Mouse (Mus musculus) heart, postnatal 0 days (tissue): ENCODE results near the gene Pim3. TPM values are rescaled to one million over a fixed set of nuclear protein-coding genes. Genes with fewer than 3 reads are reported as not detected.
A peak's percentile ranks its signal among the peaks of the same experiment; 100 is the strongest.

Experiments
- ATAC-seq: fragments of 200-750 bp; cut with Nextera tagmentation; 2 replicates; pipeline ENCODE4 v1.8.0; 2017; ENCODE audit warnings: low read depth, moderate number of reproducible peaks, moderate library complexity; ENCODE audit not compliant: insufficient read depth
- DNase-seq: peaks from one replicate; pipeline ENCODE4 v3.0.0-alpha.2; 2016; ENCODE audit warnings: low spot score
- H3K27ac ChIP-seq: fragments of 300-500 bp; sonication (generic); 2 replicates; pipeline ENCODE4 v1.5.1; 2014; ENCODE audit warnings: low read depth, mild to moderate bottlenecking
- H3K27me3 ChIP-seq: fragments of 300-500 bp; sonication (generic); 2 replicates; pipeline ENCODE4 v1.6.1; 2014; ENCODE audit warnings: low read length, mixed read lengths; ENCODE audit not compliant: control insufficient read depth, insufficient read depth
- H3K36me3 ChIP-seq: fragments of 300-500 bp; sonication (generic); replicated peaks from 2 replicates; pipeline ENCODE4 v1.6.1; 2014; ENCODE audit warnings: low read length, mixed read lengths; ENCODE audit not compliant: control insufficient read depth, insufficient read depth
- H3K4me1 ChIP-seq: fragments of 300-500 bp; sonication (generic); 2 replicates; pipeline ENCODE4 v1.6.1; 2014; ENCODE audit warnings: antibody characterized with exemption; ENCODE audit not compliant: control insufficient read depth, insufficient read depth
- H3K4me2 ChIP-seq: fragments of 300-500 bp; sonication (generic); 2 replicates; pipeline ENCODE4 v1.6.1; 2014; ENCODE audit warnings: low read depth, mild to moderate bottlenecking, low read length, moderate library complexity
- H3K4me3 ChIP-seq: fragments of 300-500 bp; sonication (generic); 2 replicates; pipeline ENCODE4 v1.5.1; 2014; ENCODE audit warnings: low read depth, low read length
- H3K9ac ChIP-seq: fragments of 300-500 bp; sonication (generic); replicated peaks from 2 replicates; pipeline ENCODE4 v1.6.1; 2014; ENCODE audit warnings: low read depth, low read length, mixed read lengths
- H3K9me3 ChIP-seq: fragments of 300-500 bp; sonication (generic); replicated peaks from 2 replicates; pipeline ENCODE4 v1.6.1; 2016; ENCODE audit warnings: low read length; ENCODE audit not compliant: control insufficient read depth
- CTCF ChIP-seq: IDR thresholded peaks from 2 replicates; pipeline ENCODE4 v1.5.1; 2016; ENCODE audit warnings: antibody characterized with exemption, control low read depth, low read depth
- EP300 ChIP-seq: IDR thresholded peaks from 2 replicates; pipeline ENCODE4 v1.6.1; 2016; ENCODE audit warnings: antibody characterized with exemption, low read depth
- WGBS: fragments of 180-500 bp; shearing (Covaris S2); extraction: QIAGEN DNeasy Blood & Tissue Kit; methylation state at CpG from one replicate; pipeline ENCODE4 v1.1.7; 2014; 5-methylcytosine and 5-hydroxymethylcytosine counted together
- polyA plus RNA-seq: library from polyadenylated mRNA; unstranded; fragments of >200 nt; fragmentation: Nextera tagmentation; extraction: Ambion mirVana; gene quantifications from 2 replicates; pipeline ENCODE4 v1.2.1, GENCODE M21; 2015
- total RNA-seq: library from RNA; depleted of rRNA; stranded (reverse); fragments of >200 nt; gene quantifications from 2 replicates; pipeline ENCODE4 v1.2.3, GENCODE M21; 2014; ENCODE audit warnings: low replicate concordance

Pim3 gene
- total and polyA plus RNA-seq, 2 experiments from 2014 or later = 50.6 to 98.4 TPM

DNA sequence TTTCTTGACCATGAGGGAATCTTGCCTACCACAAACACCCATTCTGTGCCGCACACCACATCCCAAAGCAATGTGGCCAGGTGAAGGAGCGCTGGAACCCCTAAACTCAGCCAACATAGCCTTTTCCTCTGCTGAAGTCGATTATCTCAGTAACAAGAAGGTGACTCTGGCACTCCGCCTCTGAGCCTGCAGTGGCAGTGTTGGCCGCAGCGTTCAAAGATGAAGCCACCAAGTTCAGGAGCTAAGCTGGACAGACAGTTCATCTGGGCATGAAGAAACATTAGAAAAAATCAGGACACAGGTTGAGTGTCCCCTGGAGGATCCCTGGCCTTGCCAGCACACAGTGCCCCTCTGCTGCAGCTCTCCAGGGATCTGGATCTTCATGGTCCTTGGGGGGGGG, 34.5 kb upstream of the Pim3 start:
- no peak for DNase-seq

DNA sequence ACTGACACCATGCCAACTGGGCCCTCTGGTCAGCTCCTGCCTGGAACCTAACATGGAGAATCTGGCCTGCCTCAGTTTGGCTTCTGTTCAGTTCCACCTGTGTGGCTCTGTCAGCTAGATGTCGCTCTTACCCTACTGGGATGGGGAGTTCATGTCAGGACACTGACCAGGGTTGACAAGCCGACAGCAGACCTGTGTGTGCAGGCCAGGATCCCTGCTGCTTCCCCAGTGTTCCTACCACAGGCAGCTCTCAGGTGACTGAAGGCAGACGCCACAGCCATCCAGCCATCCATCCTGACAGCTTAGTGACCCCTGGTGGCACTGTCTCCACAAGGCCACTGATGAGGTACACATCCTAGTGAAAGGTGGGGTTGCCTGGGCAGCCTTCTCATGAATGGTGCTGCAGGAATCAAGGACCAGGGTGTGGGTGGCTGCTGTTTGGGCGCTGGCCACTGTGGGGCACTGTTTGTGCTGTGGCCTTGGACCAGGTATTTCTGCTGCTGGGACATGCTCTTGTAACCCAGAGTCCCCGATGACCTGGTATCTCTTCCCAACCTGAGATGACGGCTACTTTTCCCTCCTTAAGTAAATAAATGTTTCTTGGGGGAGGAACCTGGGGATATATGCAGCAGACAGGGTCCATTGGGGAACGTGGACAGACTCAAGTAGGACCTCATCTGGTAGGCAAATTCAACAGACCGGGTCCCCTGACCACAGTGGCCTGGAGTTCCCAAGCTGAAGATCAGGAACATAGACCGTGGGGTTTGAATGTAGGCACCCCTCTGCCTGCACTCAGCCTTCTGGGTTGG, 33.8 kb upstream of the Pim3 start:
- peak; percentile 66 for TF ChIP-seq CTCF
- TF ChIP-seq EP300 = no peak
- Histone ChIP-seq H3K4me1 (peaks cover 39% of the 10 kb centered on the region), H3K4me2 (no peak overlapping the region), H3K4me3 (no peak overlapping the region), H3K9me3 (no peaks in the 10 kb centered on the region), H3K36me3 (peaks cover 35% of the 10 kb centered on the region), H3K27me3 (no peaks in the 10 kb centered on the region), H3K9ac (no peak overlapping the region), H3K27ac (no peak overlapping the region)
- 21% methylated on average over 9 of the region's 9 CpGs for WGBS
- DNase-seq = peak; percentile 50
- ATAC-seq = peak; percentile 48

More for the DNA sequence above, 34.5 kb upstream of the Pim3 start:
- H3K4me3 ChIP-seq = no peak overlapping the region
- peaks cover 42% of the 10 kb centered on the region for H3K36me3 ChIP-seq
- no peak overlapping the region for H3K27ac ChIP-seq
- H3K4me2 ChIP-seq = no peak overlapping the region
- peaks cover 36% of the 10 kb centered on the region for H3K4me1 ChIP-seq
- no peak for ATAC-seq
- no peak overlapping the region for H3K9ac ChIP-seq
- TF ChIP-seq CTCF (no peak), EP300 (no peak)
- WGBS = 84% methylated on average over 6 of the region's 6 CpGs
- no peaks in the 10 kb centered on the region for H3K9me3 ChIP-seq
- no peaks in the 10 kb centered on the region for H3K27me3 ChIP-seq

DNA sequence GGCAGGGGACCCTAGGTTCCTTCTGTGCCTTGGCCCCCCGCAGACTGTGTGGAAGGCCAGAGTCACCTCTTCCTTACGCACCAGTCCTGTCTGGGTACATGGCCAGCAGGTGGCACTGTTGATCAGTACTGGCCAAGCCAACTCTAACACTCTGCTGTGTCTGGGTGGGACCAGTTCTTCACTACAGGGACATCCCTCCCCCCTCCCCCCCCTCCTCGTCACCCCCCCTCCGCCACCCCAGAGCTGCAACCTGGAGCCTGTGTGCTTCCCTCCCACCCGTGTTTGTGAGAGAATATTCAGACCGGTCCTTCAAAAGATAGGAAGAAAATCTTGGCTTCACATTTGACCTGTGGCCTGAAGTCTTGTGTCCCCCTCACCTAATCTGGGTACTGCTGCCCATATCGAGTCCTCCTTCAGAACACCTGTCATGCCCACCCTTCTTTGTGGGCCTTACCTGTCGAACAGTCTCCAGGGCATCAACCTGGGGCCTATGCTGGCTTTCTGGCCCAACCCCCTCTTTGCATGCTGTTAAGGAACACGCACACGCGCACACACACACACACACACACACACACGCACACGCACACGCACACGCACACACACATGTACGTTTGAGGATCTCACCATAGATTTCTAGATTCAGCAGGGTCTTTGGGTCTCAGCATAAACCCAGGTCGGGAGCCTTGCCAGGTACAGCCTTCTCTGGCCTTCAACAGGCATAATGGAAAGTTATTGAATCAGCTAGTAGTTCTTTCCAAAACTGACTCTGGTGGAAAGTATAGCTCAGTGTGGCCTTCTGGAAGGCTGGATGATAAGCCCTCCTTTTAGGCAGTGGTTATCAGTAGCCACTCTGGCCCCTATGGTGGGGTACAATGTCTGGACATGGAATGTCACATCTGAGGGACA, 32.9 kb upstream of the Pim3 start:
- H3K9me3 ChIP-seq = no peaks in the 10 kb centered on the region
- no peaks in the 10 kb centered on the region for H3K27me3 ChIP-seq
- TF ChIP-seq CTCF = peak; percentile 95
- no peak for TF ChIP-seq EP300
- H3K4me3 ChIP-seq = no peak overlapping the region
- WGBS = 45% methylated on average over 17 of the region's 17 CpGs
- ATAC-seq = peak; percentile 84
- peak; percentile 78 for DNase-seq
- H3K9ac ChIP-seq = no peak overlapping the region
- peaks cover 27% of the 10 kb centered on the region for H3K36me3 ChIP-seq
- no peak overlapping the region for H3K27ac ChIP-seq
- no peak overlapping the region for H3K4me2 ChIP-seq
- H3K4me1 ChIP-seq = peaks cover 39% of the 10 kb centered on the region

GRCm38 (mm10) chr15:88829791-88830440, 32.1 kb upstream of the Pim3 start:
- TF ChIP-seq CTCF = no peak
- TF ChIP-seq EP300 = no peak
- 0 out of 2 replicates have a peak overlapping the region, but pooled peaks have one; percentile 21 for H3K27ac ChIP-seq

DNA sequence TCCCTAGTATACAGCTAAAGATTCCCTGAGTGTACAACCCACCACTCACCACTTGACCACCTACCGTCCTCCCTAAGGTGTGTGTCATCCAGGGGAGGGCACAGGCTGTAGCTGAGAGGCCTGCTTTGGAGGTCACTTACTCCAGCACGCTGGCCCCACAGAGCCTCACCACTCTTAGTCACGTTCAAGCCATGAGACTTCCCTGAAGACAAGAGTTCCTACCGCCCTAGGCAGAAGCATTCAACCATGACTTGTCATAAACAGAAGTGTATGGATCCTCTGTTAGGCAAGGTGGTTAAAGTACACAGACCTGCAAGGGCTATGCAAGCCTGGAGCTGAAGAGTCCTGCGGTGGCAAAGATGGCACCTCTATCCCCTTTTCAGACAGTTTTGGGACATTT, 31.3 kb upstream of the Pim3 start:
- 83% methylated on average over 5 of the region's 5 CpGs for WGBS
- Histone ChIP-seq H3K27ac (peak overlapping the region; percentile 89), H3K4me2 (no peak overlapping the region)

More at GRCm38 (mm10) chr15:88829791-88830440, 32.1 kb upstream of the Pim3 start:
- DNase-seq = no peak
- H3K4me1 ChIP-seq = peaks cover 39% of the 10 kb centered on the region
- no peak overlapping the region for H3K9ac ChIP-seq
- H3K4me2 ChIP-seq = no peak overlapping the region
- H3K9me3 ChIP-seq = no peaks in the 10 kb centered on the region
- no peak for ATAC-seq
- 53% methylated on average over 6 of the region's 6 CpGs for WGBS
- no peak overlapping the region for H3K4me3 ChIP-seq
- H3K36me3 ChIP-seq = peaks cover 18% of the 10 kb centered on the region
- no peaks in the 10 kb centered on the region for H3K27me3 ChIP-seq

More for the DNA sequence above, 31.3 kb upstream of the Pim3 start:
- Histone ChIP-seq H3K36me3 (peaks cover 10% of the 10 kb centered on the region), H3K4me3 (no peak overlapping the region), H3K4me1 (peaks cover 39% of the 10 kb centered on the region), H3K27me3 (no peaks in the 10 kb centered on the region), H3K9ac (no peak overlapping the region), H3K9me3 (no peaks in the 10 kb centered on the region)
- ATAC-seq (no peak), DNase-seq (no peak)
- TF ChIP-seq CTCF = no peak
- TF ChIP-seq EP300 = no peak
